Mouse (Mus musculus) MEL (cell line): ENCODE measurements at regions not wholly inside any gene's neighbourhood (a gene's known extent, or its start where the extent isn't known, plus 50 kb on each side); places are given as distances from the start of the nearest gene placed in this dataset.

Experiments
- DNase-seq: peaks from one replicate; pipeline ENCODE4 v3.0.0; 2011; ENCODE audit warnings: low read depth, low spot score
- H3K27ac ChIP-seq: 2 replicates; pipeline ENCODE4 v1.5.1; 2012; ENCODE audit warnings: low read depth, mild to moderate bottlenecking, control low read depth, low read length, moderate library complexity; ENCODE audit not compliant: control insufficient read depth
- H3K27me3 ChIP-seq, 2 experiments: fragments of 150-350 bp in 1 of 2; sonication (generic) in 1 of 2; 2 replicates each; pipeline ENCODE4 v1.6.1; 2012; ENCODE audit warnings: low read length in 2 of 2, mild to moderate bottlenecking in 2 of 2, improper control_type of control experiment in 1 of 2, moderate library complexity in 1 of 2; ENCODE audit not compliant: insufficient read depth in 2 of 2, control insufficient read depth in 1 of 2
- H3K36me3 ChIP-seq, 2 experiments: 2 replicates each; pipeline ENCODE4 v1.6.1; 2012 to 2014; ENCODE audit warnings: low read length in 2 of 2, improper control_type of control experiment in 1 of 2, inconsistent platforms in 1 of 2, mild to moderate bottlenecking in 1 of 2; ENCODE audit not compliant: insufficient read depth in 2 of 2, control insufficient read depth in 1 of 2
- H3K4me1 ChIP-seq, 2 experiments: fragments of 150-350 bp in 1 of 2; sonication (generic) in 1 of 2; 2 replicates each; pipeline ENCODE4 v1.6.1; 2012; ENCODE audit warnings: low read length in 2 of 2, improper control_type of control experiment in 1 of 2, mild to moderate bottlenecking in 1 of 2; ENCODE audit not compliant: insufficient read depth in 2 of 2, control insufficient read depth in 1 of 2
- H3K4me3 ChIP-seq, 2 experiments: fragments of 150-350 bp in 1 of 2; sonication (generic) in 1 of 2; 2 replicates each; pipeline ENCODE4 v1.5.1; 2012; ENCODE audit warnings: low read depth in 2 of 2, low read length in 2 of 2, mild to moderate bottlenecking in 2 of 2, moderate library complexity in 2 of 2, control low read depth in 1 of 2, improper control_type of control experiment in 1 of 2; ENCODE audit not compliant: control insufficient read depth in 1 of 2, insufficient read depth in 1 of 2
- H3K79me2 ChIP-seq: 2 replicates; pipeline ENCODE4 v1.6.1; 2012; ENCODE audit warnings: mild to moderate bottlenecking, low read length, moderate library complexity; ENCODE audit not compliant: control insufficient read depth, poor library complexity, insufficient read depth
- H3K9ac ChIP-seq: 2 replicates; pipeline ENCODE4 v1.6.1; 2012; ENCODE audit warnings: low read depth, mild to moderate bottlenecking, control low read depth, low read length, moderate library complexity; ENCODE audit not compliant: control insufficient read depth, poor library complexity, severe bottlenecking
- H3K9me3 ChIP-seq: fragments of 150-350 bp; sonication (generic); replicated peaks from 2 replicates; pipeline ENCODE4 v1.6.1; 2012; ENCODE audit warnings: mild to moderate bottlenecking, low read length, improper control_type of control experiment, moderate library complexity; ENCODE audit not compliant: insufficient read depth
- BHLHE40 ChIP-seq: IDR thresholded peaks from 2 replicates; pipeline ENCODE4 v1.6.1; 2012; ENCODE audit warnings: low read depth, mild to moderate bottlenecking, inconsistent platforms, low read length, improper control_type of control experiment, borderline replicate concordance
- CHD2 ChIP-seq: IDR thresholded peaks from 2 replicates; pipeline ENCODE4 v1.6.1; 2011; ENCODE audit warnings: low read length, improper control_type of control experiment
- CTCF ChIP-seq, 3 experiments: IDR thresholded peaks in 2 of 3; conservative IDR thresholded peaks in 1 of 3; 2 replicates each; pipeline ENCODE4 v1.5.1; 2011 to 2012; ENCODE audit warnings: low read length in 3 of 3, low read depth in 2 of 3, mild to moderate bottlenecking in 2 of 3, improper control_type of control experiment in 1 of 3, inconsistent platforms in 1 of 3, mixed read lengths in 1 of 3, moderate library complexity in 1 of 3; ENCODE audit not compliant: control insufficient read depth in 1 of 3, insufficient read depth in 1 of 3, poor library complexity in 1 of 3, severe bottlenecking in 1 of 3
- ELF1 ChIP-seq: IDR thresholded peaks from 2 replicates; pipeline ENCODE4 v1.6.1; 2014; ENCODE audit warnings: low read depth, mild to moderate bottlenecking, inconsistent platforms, low read length, improper control_type of control experiment, moderate library complexity
- GABPA ChIP-seq: IDR thresholded peaks from 2 replicates; pipeline ENCODE4 v1.6.1; 2012; ENCODE audit warnings: low read depth, mild to moderate bottlenecking, inconsistent platforms, low read length, improper control_type of control experiment, moderate library complexity
- GATA1 ChIP-seq: IDR thresholded peaks from 2 replicates; pipeline ENCODE4 v1.6.1; 2011; ENCODE audit warnings: low read depth, low read length, improper control_type of control experiment
- JUND ChIP-seq: IDR thresholded peaks from 2 replicates; pipeline ENCODE4 v1.6.1; 2011; ENCODE audit warnings: low read depth, mild to moderate bottlenecking, improper control_type of control experiment, low read length
- KAT2A ChIP-seq: conservative IDR thresholded peaks from 2 replicates; pipeline ENCODE4 v1.6.1; 2012; ENCODE audit warnings: low read depth, low read length, improper control_type of control experiment, inconsistent platforms
- MAFK ChIP-seq: IDR thresholded peaks from 2 replicates; pipeline ENCODE4 v1.6.1; 2011; ENCODE audit warnings: low read depth, mild to moderate bottlenecking, low read length, improper control_type of control experiment, borderline replicate concordance
- MAX ChIP-seq: IDR thresholded peaks from 2 replicates; pipeline ENCODE4 v1.6.1; 2011; ENCODE audit warnings: low read length, improper control_type of control experiment
- MAZ ChIP-seq: IDR thresholded peaks from 2 replicates; pipeline ENCODE4 v1.6.1; 2012; ENCODE audit warnings: low read depth, mild to moderate bottlenecking, inconsistent platforms, low read length, improper control_type of control experiment
- MEF2A ChIP-seq: IDR thresholded peaks from 2 replicates; pipeline ENCODE4 v1.6.1; 2014; ENCODE audit warnings: low read depth, mild to moderate bottlenecking, inconsistent platforms, low read length, improper control_type of control experiment; ENCODE audit not compliant: poor library complexity, insufficient replicate concordance, severe bottlenecking; ENCODE audit errors: extremely low read depth
- MXI1 ChIP-seq: IDR thresholded peaks from 2 replicates; pipeline ENCODE4 v1.6.1; 2011; ENCODE audit warnings: mild to moderate bottlenecking, low read depth, low read length, improper control_type of control experiment
- NELFE ChIP-seq: IDR thresholded peaks from 2 replicates; pipeline ENCODE4 v1.6.1; 2011; ENCODE audit warnings: low read depth, low read length, improper control_type of control experiment
- POLR2A ChIP-seq, 2 experiments: IDR thresholded peaks; 2 replicates each; pipeline ENCODE4 v1.6.1; 2011 to 2012; ENCODE audit warnings: low read length in 2 of 2, mild to moderate bottlenecking in 2 of 2, control low read depth in 1 of 2, improper control_type of control experiment in 1 of 2, low read depth in 1 of 2, moderate library complexity in 1 of 2; ENCODE audit not compliant: control insufficient read depth in 1 of 2, insufficient read depth in 1 of 2, poor library complexity in 1 of 2
- POLR2AphosphoS2 ChIP-seq: IDR thresholded peaks from 2 replicates; pipeline ENCODE4 v1.6.1; 2011; ENCODE audit warnings: low read length, improper control_type of control experiment
- RAD21 ChIP-seq: IDR thresholded peaks from 2 replicates; pipeline ENCODE4 v1.6.1; 2011; ENCODE audit warnings: mild to moderate bottlenecking, low read depth, low read length, improper control_type of control experiment
- SMC3 ChIP-seq: IDR thresholded peaks from 2 replicates; pipeline ENCODE4 v1.6.1; 2011; ENCODE audit warnings: low read depth, low read length, improper control_type of control experiment
- TAL1 ChIP-seq: IDR thresholded peaks from 2 replicates; pipeline ENCODE4 v1.6.1; 2012; ENCODE audit warnings: mild to moderate bottlenecking, inconsistent platforms, low read length, moderate library complexity, mixed read lengths
- TBP ChIP-seq: IDR thresholded peaks from 2 replicates; pipeline ENCODE4 v1.8.0; 2011; ENCODE audit warnings: low read depth, low read length, improper control_type of control experiment
- TCF12 ChIP-seq: IDR thresholded peaks from 2 replicates; pipeline ENCODE4 v1.6.1; 2014; ENCODE audit warnings: low read depth, mild to moderate bottlenecking, inconsistent platforms, low read length, improper control_type of control experiment, moderate library complexity
- UBTF ChIP-seq: IDR thresholded peaks from 2 replicates; pipeline ENCODE4 v1.6.1; 2012; ENCODE audit warnings: low read depth, mild to moderate bottlenecking, inconsistent platforms, low read length, improper control_type of control experiment, moderate library complexity, borderline replicate concordance; ENCODE audit not compliant: insufficient read depth
- USF1 ChIP-seq: IDR thresholded peaks from 2 replicates; pipeline ENCODE4 v1.6.1; 2014; ENCODE audit warnings: low read depth, mild to moderate bottlenecking, inconsistent platforms, low read length, improper control_type of control experiment, moderate library complexity
- ZKSCAN1 ChIP-seq: IDR thresholded peaks from 2 replicates; pipeline ENCODE4 v1.6.1; 2012; ENCODE audit warnings: low read depth, mild to moderate bottlenecking, inconsistent platforms, low read length, improper control_type of control experiment, moderate library complexity
- ZMIZ1 ChIP-seq: IDR thresholded peaks from 2 replicates; pipeline ENCODE4 v1.6.1; 2012; ENCODE audit warnings: low read depth, mild to moderate bottlenecking, inconsistent platforms, low read length, improper control_type of control experiment, moderate library complexity

GRCm38 (mm10) chr5:106335639-106336038, 122.3 kb downstream of the Barhl2 start:
- no peaks in the 10 kb centered on the region for H3K9me3 ChIP-seq

GRCm38 (mm10) chr5:106327592-106328150, 130.3 kb downstream of the Barhl2 start:
- Histone ChIP-seq H3K4me1 (no peaks in the 10 kb centered on the region), H3K79me2 (no peaks in the 10 kb centered on the region), H3K9me3 (no peaks in the 10 kb centered on the region), H3K4me3 (no peak overlapping the region), H3K36me3 (no peaks in the 10 kb centered on the region), H3K27ac (no peak overlapping the region), H3K9ac (no peak overlapping the region), H3K27me3 (no peaks in the 10 kb centered on the region)
- TF ChIP-seq CTCF (IDR thresholded peaks at IDR 0.05 in 2 of 3, conservative IDR thresholded peaks at IDR 0.05 in 1 of 3; ENCODE audit: control insufficient read depth in 1 of 3, insufficient read depth in 1 of 3, low read depth in 2 of 3, low read length in 3 of 3, poor library complexity in 1 of 3, severe bottlenecking in 1 of 3), result no peak
- no peak for TF ChIP-seq CHD2
- TF ChIP-seq MAX, result no peak
- no peak for TF ChIP-seq GABPA
- TF ChIP-seq JUND, result no peak
- no peak for TF ChIP-seq MXI1
- TF ChIP-seq NELFE, result no peak
- TF ChIP-seq MAZ, result no peak
- TF ChIP-seq TCF12, result no peak
- no peak for TF ChIP-seq BHLHE40
- no peak for TF ChIP-seq TBP
- no peak for TF ChIP-seq POLR2A (IDR thresholded peaks at IDR 0.05; ENCODE audit: control insufficient read depth in 1 of 2, insufficient read depth in 1 of 2, low read depth in 1 of 2, low read length in 2 of 2, poor library complexity in 1 of 2)
- no peak for TF ChIP-seq GATA1
- TF ChIP-seq MAFK, result no peak
- TF ChIP-seq ZKSCAN1, result no peak
- TF ChIP-seq UBTF, result no peak
- no peak for TF ChIP-seq USF1
- no peak for DNase-seq

More at GRCm38 (mm10) chr5:106335639-106336038, 122.3 kb downstream of the Barhl2 start:
- TF ChIP-seq UBTF (no peak), MEF2A (no peak), ELF1 (no peak), ZKSCAN1 (no peak), GATA1 (no peak), ZMIZ1 (no peak), SMC3 (no peak), KAT2A (no peak), POLR2AphosphoS2 (no peak), JUND (no peak), GABPA (no peak), CHD2 (no peak), POLR2A (IDR thresholded peaks at IDR 0.05; ENCODE audit: control insufficient read depth in 1 of 2, insufficient read depth in 1 of 2, low read depth in 1 of 2, low read length in 2 of 2, poor library complexity in 1 of 2) (no peak), RAD21 (no peak), TAL1 (no peak)
- Histone ChIP-seq H3K4me1 (no peaks in the 10 kb centered on the region), H3K27ac (no peak overlapping the region), H3K4me3 (no peak overlapping the region), H3K27me3 (no peaks in the 10 kb centered on the region), H3K79me2 (no peaks in the 10 kb centered on the region), H3K36me3 (no peaks in the 10 kb centered on the region), H3K9ac (no peak overlapping the region)
- DNase-seq, result no peak
